Mouse (Mus musculus) ES-E14 (cell line): ENCODE measurements around the gene Foxp4.

ENCODE experiments used
- CHD2 ChIP-seq: IDR thresholded peaks from 2 replicates; pipeline ENCODE4 v1.6.1; 2014; ENCODE audit warnings: mild to moderate bottlenecking, low read depth, low read length, inconsistent platforms
- HCFC1 ChIP-seq: IDR thresholded peaks from 2 replicates; pipeline ENCODE4 v1.6.1; 2012; ENCODE audit warnings: low read length, inconsistent platforms, borderline replicate concordance; ENCODE audit not compliant: insufficient read depth
- MAFK ChIP-seq: IDR thresholded peaks from 2 replicates; pipeline ENCODE4 v1.6.1; 2014; ENCODE audit warnings: mild to moderate bottlenecking, low read depth, low read length, inconsistent platforms; ENCODE audit not compliant: insufficient read depth
- ZC3H11A ChIP-seq: IDR thresholded peaks from 2 replicates; pipeline ENCODE4 v1.6.1; 2012; ENCODE audit warnings: low read depth, mild to moderate bottlenecking, inconsistent platforms, low read length, borderline replicate concordance
- ZNF384 ChIP-seq: IDR thresholded peaks from 2 replicates; pipeline ENCODE4 v1.6.1; 2012; ENCODE audit warnings: low read depth, low read length, inconsistent platforms

GRCm38 (mm10) chr17:47908079-47908478 lies 16.4 kb downstream of the Foxp4 start:
- TF ChIP-seq MAFK (no peak), HCFC1 (no peak), CHD2 (no peak), ZC3H11A (no peak), ZNF384 (no peak)
